Mouse (Mus musculus) heart, adult 11 months (tissue): ENCODE measurements at regions not wholly inside any gene's neighbourhood (a gene's known extent, or its start where the extent isn't known, plus 50 kb on each side); places are given as distances from the start of the nearest gene placed in this dataset.
A peak's percentile ranks its signal among the peaks of the same experiment; 100 is the strongest.

Source experiments
- DNase-seq: peaks from one replicate; pipeline ENCODE4 v3.0.0; 2022

- no peak for DNase-seq
Observed at GRCm38 (mm10) chr1:38739018-38739417, 74.3 kb upstream of the Aff3 start.

DNA sequence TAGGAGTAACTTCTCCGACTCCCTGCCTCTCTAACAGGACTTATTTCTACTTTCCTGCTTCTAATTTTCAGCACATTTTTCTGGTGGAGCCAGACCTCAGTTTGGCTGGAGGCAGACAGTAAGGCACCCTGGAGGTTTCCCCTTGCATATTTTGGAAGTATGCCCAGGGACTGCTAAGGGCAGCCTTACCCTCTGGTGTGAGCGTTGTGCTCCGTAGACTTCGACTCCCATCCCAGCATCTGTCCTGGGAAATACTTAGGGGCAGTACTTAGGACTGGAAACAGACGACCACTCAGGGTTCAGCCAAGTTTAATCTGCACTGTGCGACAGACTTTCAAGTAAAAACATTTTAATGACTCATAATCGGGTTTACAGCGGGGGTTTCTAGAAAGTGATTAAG is 71.0 kb upstream of the Aff3 start:
- DNase-seq = no peak

DNA sequence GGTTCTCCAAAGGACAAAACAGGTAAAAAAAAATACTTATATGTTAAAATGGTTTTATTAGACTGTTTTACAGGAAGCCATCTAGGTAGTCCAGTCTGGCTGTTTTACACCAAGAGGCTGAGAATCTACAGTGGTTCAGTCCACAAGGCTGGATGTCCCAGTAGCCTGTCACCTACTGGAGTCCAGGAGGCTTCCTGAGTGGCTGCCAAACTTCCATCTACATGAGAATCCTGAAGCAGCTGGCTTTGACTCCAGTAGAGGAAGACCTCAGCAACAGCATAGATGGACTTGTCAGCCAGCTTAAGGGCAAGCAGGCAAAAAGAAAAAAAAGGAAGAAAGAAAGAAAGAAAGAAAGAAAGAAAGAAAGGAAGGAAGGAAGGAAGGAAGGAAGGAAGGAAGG is 68.4 kb upstream of the Aff3 start:
- no peak for DNase-seq

DNA sequence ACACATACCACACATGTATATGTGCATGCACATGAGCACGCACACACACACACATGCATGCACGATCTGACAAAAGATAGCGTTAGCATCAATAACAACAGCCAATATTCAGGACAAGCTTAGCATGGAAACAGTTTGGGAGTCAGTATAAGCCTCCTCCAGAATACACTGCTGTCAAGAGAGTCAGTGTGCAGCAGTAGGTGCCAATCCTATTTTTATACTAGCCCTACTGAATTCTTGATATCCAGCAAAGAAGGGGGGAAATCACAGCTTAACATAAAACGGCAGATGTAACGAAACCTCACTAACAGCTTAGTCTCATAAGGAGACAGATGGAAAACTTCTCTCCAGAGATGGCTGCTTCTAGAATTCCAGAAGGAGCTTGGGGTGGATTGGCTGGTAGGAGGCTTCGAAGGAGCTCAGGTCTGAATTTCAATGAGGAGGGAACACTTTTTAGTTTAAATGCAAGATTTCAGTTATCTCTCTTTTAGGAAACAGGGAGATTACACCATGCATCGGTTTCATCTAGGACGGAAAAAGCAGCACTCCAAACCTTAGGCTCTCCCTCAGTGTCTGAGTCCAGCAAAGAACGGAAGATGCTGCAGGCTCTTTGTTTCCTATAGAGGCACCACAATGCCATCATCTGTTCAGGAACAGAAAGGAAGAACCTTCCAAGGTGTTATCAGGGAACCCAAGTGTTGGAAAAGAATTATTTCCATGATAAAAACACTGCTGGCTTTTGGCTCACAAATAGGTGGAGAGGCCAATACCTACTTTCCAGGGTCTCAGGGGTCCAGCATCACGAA is 65.4 kb upstream of the Aff3 start:
- peak; percentile 54 for DNase-seq

DNA sequence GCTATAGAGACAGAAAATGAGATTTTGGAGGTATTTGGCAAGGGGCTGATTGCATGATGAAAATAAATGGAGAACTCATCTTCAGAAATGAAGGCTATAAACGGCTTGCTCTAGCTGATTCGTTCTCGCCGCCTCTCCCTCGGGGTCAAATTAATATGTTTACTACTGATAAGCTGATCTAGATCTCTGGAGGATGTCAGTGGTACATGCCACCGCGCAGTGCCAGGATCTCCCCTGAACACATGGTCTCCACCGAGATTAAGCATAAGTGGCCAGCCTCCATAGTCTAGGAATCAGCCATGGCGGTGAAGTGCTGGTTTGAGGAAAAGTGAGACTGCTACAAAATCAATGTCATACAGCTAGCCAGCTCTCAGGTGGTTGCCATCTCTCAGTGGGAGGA is 61.0 kb upstream of the Aff3 start:
- peak; percentile 76 for DNase-seq

GRCm38 (mm10) chr1:38724631-38725030 is 59.9 kb upstream of the Aff3 start:
- DNase-seq = peak; percentile 25

DNA sequence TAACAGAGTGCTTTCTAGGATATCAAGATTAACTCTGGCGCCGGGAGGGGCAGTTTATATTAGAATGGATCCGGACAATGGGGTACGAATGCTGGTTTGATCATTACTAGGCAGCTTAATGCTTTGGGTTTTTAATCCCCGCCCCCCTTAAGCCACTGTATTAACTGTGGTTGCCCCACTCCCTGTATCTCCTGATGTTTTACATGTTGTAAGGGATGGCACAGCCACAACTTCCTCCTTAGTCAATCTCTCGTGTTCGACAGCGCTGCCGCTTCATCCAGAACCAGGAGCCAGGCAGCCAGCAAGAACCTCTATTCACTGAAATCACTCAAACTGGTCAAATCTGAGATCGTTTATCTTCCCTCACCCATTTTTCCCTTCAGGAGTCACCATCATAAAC is 57.4 kb upstream of the Aff3 start:
- peak; percentile 55 for DNase-seq

GRCm38 (mm10) chr1:38720287-38720686 is 55.5 kb upstream of the Aff3 start:
- peak; percentile 78 for DNase-seq

DNA sequence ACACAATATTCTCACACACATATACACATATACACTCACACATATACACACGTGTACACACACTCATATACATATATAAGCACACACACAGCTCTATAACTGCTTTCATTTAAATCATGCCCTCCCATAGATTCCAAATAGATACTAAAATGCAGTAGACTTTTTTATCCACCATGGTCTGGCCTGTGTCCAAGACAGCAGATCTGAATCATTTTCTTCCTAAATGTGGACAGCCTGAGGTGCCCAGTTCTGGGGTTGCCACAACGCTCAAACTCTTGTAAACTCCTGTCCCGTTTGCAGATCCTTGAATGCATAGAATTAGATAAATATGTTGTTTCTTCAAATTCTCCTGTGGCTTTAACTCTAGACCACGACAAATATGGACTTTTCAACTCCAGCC is 50.9 kb upstream of the Aff3 start:
- peak; percentile 13 for DNase-seq
